Mouse (Mus musculus) T-helper 17 cell (primary cell): ENCODE measurements around the gene Slc44a5.

Experiments
- in situ Hi-C, 2 experiments: fragments of 300-600 bp; cut with MboI, MseI; formaldehyde crosslinking; loops; 1 replicate in 1 of 2; 2 replicates in 1 of 2; pipeline ENCODE4 v1.15.1; 2025; ENCODE audit warnings: high pct_unique_total_duplicates in 2 of 2

Slc44a5 gene

DNA sequence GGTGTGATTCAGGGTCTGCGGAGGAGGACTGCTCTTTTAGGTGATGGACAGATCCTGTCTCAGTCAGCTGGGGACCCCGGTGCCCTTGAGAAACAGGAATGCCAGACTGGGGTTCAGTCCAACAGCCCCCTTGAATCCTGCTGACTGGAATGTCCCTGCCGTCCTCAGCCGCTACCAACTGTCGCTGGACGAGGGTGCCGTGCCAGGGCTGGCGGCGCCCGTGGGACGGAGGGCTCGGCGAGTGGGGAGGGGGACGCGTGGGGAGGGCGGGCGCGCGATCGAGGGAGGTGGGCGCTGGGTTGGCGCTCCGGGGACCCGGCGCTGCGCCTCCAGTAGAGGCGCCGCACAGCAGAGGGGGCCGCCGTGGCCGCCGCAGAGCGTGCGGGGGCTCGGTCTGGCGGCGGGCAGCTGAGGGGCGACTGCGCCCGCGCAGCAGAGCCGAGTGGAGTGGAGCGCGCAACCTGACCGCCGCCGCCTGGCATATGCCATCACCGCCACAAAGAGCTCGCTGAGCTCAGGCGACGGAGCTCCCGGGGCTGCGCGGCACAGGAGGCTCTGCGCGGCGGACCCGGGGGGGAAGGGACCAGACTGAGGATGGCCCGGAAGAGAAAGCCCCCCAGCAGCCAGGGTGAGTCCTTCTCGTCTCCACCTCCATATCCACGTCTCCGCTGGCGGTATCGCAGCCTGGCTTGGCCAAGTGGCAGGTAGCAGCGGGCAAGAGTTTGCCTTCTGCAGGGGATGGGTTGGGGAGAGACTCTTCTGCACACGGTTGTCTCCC lies at the start of gene Slc44a5:
Gene Slc44a5, plus strand, starts transcription at position 266 of the 778 bp plus-strand sequence.
- in situ Hi-C loops = loop anchor here (10.0 to 25.0 kb wide), 2 partner anchors 601 to 1114 kb away; partner anchors contain the start of genes Fpgt (in 2 of the 2) and Lrriq3 (in 2 of the 2)

DNA sequence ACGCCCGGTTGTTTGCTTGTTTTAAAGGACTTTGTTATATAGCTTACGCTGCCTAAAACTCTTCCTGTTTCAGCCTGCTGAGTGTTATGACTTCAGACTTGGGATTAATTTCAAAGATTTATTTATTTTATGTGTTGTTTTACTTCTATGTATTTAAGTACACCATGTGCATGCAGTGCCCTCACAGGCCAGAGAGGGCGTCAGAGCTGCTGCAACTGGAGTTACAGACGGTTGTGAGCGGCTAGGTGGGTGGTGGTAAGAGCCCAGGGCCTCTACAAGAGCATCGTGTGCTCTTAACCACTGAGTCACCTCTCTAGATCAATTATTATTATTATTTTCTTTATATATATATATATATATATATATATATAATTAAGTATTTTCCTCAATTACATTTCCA lies 46.9 kb upstream of the Slc44a5 start:
- in situ Hi-C loops = no loop called here

DNA sequence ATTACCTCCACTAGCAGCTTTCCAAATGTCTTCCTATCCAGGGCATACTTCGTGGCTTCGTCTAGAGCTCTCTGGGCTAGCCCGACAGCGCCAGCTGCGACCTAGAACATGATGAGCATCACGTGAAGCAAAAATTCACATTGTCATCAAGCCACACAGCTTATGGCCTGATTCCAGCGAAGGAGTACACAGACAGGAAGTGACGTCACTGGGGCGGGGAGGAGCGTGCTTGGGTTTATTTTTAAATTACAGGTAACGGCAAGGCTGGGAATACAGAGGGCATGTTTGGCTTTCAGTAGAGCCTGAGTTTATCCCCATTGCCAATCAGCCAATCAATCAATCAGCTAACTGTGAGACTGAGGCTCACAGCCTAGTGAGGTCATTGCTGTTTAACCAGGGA lies 43.7 kb upstream of the Slc44a5 start:
- in situ Hi-C loops = no loop called here

- in situ Hi-C loops = no loop called here
These were observed 40.8 kb upstream of the Slc44a5 start for GRCm38 (mm10) chr3:153932461-153932860.

DNA sequence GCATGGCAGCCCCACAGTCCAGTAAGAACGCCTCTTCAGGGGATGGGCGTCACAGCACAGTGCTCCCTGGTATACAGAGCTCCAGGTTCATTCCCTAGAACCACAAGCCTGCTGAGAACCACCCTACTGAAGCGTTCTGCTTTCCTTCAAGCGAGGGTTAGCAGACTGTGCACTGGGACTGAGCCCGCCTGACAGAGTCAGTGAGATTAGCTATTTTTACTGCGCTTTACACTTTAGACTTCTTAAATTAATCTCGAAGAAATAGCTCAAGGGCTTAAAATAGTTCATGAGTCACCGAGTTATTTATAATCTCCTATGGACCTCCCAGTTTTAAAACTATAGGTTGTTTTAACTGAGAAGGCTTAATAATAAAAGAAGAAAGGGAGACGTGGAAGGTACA lies 37.4 kb upstream of the Slc44a5 start:
- in situ Hi-C loops = no loop called here

- in situ Hi-C loops = no loop called here
These were observed 36.0 kb upstream of the Slc44a5 start for GRCm38 (mm10) chr3:153937116-153937810.

DNA sequence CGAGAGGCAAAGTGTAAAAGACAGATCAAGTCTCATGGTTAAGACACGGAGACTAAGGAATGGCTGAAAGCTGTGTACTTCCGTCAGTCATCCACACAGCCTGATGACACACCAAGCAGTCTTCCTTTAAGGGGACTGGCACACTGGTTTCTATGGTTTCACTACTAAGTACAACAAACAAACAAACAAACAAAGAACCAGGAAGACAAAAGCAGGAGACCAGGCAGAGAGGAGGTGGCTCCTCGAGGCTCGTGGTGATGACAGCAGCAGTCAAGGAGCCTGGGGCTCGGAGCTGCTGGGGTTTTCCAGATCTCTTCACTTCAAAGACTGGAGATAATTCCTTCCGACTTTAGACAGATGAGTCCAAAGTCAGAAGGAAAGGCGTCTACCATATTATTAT lies 33.2 kb upstream of the Slc44a5 start:
- in situ Hi-C loops = no loop called here

GRCm38 (mm10) chr3:153940486-153940885 lies 32.8 kb upstream of the Slc44a5 start:
- in situ Hi-C loops = no loop called here

DNA sequence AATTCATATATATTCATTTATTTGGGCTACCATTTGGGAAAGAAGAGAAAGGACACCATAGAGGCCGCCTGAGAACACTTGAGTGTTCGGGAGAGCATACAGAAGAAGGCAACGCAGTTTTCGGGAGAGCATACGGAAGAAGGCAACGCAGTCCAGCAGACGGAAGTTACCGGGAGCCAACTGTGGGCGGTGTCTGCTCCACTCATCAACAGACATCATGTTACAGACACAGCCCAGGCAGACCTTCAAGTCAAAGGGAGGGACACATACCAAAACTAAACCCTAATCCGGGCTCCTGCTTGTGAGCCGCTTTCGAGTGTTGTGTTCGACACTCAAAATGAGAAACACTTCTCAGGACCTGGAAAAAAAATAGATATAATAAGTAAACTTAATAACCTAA lies 31.6 kb upstream of the Slc44a5 start:
- in situ Hi-C loops = no loop called here

- in situ Hi-C loops = no loop called here
These were observed 30.1 kb upstream of the Slc44a5 start for GRCm38 (mm10) chr3:153943003-153943640.

GRCm38 (mm10) chr3:153943901-153944334 lies 29.3 kb upstream of the Slc44a5 start:
- in situ Hi-C loops = no loop called here

GRCm38 (mm10) chr3:153944335-153944990 lies 28.8 kb upstream of the Slc44a5 start, which contains the start of gene Acadm:
Acadm (minus strand) TSS chr3:153944632.
- in situ Hi-C loops = no loop called here

DNA sequence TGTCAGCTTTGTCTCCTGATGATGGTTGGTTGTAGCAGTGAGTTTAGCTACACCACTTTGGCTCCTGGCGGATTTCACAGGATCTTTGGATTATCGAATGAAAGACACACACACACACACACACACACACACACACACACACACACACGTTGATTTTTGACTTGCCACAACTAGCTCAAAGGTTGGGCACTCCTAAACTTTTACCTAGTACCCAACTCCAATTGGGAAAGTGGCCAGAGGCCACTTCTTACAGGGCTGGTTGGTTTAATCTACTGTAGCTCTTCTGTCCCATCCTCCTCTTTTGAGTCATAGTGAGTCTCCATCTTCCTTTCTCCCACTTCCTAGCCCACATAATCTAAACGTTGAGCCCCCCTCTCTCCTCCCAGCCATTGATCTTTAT lies 26.0 kb upstream of the Slc44a5 start:
- in situ Hi-C loops = no loop called here

DNA sequence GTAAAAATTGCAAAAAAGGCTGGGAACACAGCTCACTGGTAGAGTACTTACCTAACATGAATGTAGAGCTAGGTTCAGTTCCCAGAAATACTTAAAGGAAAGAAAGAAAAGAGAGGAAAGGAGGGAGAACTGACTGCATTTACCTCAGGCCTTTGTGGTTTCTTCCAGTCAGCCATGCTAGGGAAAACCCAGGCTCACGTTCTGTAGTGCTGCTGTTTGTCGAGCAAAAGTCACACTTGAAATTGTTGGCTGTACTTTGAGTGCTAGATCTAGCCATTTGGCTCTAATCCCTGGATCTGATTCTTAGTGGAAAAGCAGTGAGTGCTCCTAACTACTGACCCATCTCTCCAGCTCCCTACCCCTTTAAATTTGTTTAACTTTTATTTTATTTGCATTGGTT lies 25.1 kb upstream of the Slc44a5 start:
- in situ Hi-C loops = no loop called here

DNA sequence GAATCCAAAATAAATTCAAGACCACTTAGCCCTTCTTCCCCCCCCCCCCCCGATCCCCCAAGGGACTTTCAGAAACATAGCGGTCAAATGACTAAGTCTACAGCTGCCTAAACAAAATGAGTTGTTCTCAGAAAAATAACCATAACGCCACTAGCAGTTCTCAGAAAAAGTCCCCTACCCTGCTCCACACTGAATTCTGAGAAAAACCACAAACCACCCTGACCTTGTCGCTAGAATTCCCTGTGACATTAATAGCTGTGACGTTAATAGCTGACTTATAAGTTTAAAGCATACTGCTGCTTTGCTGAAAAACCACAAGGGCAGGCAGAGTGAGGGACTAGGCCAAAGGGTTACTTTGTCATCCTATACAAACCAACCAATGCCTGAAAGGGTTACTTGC lies 15.3 kb upstream of the Slc44a5 start:
- in situ Hi-C loops = loop anchor here (5.0 to 25.0 kb wide), 2 partner anchors 269 to 1129 kb away; partner anchors contain the start of genes Fpgt (in 2 of the 2) and Lrriq3 (in 2 of the 2)

- in situ Hi-C loops = loop anchor here (5.0 to 25.0 kb wide), 2 partner anchors 268 to 1128 kb away; partner anchors contain the start of genes Fpgt (in 2 of the 2) and Lrriq3 (in 2 of the 2)
These were observed 14.1 kb upstream of the Slc44a5 start for GRCm38 (mm10) chr3:153959035-153959730.

- in situ Hi-C loops = loop anchor here (5.0 to 25.0 kb wide), 3 partner anchors 268 to 1128 kb away; partner anchors contain the start of genes Fpgt (in 2 of the 2) and Lrriq3 (in 2 of the 2)
These were observed 13.5 kb upstream of the Slc44a5 start for GRCm38 (mm10) chr3:153959731-153960207.

DNA sequence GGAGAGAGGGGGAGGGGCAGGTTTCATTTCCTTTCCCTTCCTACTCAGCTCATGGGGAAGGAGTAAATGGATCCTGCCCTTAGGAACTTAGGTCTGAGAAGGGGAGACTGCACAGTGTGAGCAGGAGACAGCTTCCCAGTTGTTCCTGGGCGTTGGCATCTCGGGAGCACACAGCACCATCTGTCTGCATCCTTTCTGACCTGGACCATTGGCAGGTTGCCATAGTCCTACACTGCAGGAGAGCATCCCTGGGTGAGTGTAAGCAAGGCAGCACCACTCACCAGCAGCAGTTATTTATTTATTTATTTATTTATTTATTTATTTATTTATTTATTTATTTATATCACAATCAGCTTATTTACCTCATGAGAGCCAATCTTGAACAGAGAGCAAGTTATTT lies 12.4 kb upstream of the Slc44a5 start:
- in situ Hi-C loops = loop anchor here (10.0 to 25.0 kb wide), 2 partner anchors 614 to 1126 kb away; partner anchors contain the start of genes Fpgt (in 2 of the 2) and Lrriq3 (in 2 of the 2)

DNA sequence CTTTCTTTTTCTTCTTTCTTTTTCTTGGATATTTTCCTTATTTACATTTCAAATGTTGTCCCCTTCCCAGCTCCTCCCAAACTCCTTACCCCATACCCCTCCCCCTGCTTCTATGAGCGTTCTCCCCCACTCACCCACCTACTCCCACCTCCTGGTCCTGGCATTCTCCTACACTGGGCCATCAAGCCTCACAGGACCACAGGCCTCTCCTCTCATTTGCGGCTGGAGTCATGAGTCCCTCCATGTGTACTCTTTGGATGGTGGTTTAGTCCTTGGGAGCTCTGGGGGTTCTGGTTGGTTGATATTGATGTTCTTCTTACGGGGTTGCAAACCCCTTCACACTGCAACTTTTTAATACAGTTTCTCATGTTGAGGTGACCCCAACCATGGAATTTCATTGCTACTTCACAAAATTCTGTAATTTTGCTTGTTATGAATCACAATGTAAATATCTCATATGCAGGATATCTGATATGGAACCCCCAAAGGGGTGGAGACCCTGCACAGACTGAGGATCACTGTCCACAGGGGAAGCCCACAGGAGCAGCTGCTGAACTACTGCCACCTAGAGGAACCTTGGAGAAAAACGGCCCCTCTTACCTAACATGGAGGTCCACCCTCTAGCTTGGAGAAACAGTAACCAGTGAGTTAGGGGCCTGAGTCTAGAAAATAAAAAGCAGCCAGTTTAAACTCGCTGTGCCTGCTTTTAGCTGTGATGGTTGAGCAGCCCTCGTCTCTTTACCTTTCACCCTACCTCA lies 11.4 kb upstream of the Slc44a5 start:
- in situ Hi-C loops = loop anchor here (10.0 to 25.0 kb wide), 2 partner anchors 613 to 1125 kb away; partner anchors contain the start of genes Fpgt (in 2 of the 2) and Lrriq3 (in 2 of the 2)
